Mouse (Mus musculus) thymus, postnatal 14 days (tissue): ENCODE measurements around the gene Fam169b.
A peak's percentile ranks its signal among the peaks of the same experiment; 100 is the strongest.

Experiments used
- DNase-seq: peaks from one replicate; pipeline ENCODE4 v3.0.0; 2021

Gene Fam169b

DNA sequence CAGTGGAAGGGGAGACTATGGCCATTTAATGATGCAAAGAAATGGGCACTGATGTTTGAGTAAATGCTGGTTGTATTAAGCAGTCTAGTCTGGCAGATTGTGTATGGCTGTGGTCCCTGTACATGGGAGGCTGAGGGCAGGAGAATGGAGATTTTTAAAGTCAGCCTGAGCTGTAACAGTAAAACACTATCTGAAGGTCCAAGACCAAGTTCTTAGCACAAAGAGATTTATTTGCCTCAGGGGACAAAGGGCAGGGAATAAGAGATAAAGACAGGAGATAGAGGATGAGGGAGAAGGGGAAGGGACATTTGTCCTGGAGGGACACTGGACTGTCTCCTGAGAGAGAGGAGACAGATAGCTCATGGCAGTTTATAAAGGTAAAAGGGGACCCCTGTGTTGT is at the start of gene Fam169b:
Gene Fam169b, plus strand, starts transcription at position 325 of the 400 bp plus-strand sequence.
- no peak for DNase-seq

DNA sequence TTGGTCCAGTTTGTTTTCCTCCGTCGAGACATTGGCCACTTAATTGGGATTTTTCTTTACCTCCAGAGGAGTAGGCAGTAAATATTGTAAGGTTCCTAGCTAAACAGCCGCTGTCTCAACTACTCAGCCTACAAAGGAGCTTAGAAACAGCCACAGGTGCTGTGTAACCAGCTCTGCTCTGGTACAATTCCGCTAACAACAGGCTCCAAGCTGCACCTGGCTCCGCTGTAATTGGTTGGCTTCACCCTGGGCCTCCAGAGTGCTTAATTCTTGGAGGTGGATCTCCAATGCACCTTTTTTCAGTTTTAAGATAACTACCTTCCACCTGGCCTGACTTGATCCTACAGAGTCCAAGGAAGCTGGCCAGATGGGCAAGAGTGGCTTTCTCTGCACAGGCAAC is 49.6 kb upstream of the Fam169b start:
- peak; percentile 74 for DNase-seq

DNA sequence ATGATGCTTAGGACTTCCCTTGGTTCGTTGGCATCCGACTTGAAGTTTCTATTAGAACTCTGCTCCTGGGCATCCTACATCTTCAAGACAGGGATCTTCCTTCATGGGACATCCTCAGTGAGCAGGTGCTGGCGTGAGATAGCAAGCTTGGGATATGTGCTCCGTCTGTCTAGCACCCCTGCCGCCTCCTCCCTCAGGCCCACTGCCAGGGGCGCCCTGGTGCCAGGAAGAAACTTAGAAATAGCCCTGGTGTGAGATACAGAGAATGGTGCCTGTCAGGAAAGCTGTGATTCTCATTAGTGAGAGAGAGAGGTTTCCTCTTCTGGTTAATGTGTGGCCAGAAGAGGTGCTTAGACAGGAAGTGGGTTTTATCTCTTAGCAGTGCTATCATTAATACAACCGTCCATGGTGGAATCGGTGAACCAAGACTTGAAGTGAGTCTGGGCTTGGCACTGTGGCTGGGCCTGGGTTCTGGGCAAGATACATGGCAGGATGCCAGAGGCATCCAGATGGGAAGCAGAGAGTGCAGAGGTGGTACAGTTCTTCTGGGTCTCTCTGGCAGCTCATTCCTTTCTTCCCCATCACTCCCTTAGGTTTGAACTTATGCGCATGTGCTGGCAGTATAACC is 48.1 kb upstream of the Fam169b start:
- DNase-seq, result no peak

DNA sequence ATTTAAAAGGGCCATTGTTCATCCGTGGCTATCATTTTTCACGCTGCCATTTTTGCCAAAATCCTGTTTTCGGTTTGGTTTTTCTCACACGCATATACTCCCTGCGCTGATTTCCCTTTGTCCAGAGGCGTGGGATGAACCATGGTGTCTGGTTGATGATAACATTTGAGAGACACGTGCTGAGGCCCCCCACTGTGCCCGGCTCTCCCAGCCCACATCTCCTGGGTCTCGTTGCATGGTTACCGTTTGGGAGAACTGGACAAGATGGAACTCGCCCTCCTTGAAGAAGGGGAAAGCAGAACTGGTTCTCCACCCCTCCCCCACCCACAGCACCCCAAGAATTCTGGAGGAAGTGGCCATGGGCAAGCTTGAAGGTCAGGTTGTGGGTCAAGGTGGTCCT is 46.6 kb upstream of the Fam169b start:
- DNase-seq, result no peak

DNA sequence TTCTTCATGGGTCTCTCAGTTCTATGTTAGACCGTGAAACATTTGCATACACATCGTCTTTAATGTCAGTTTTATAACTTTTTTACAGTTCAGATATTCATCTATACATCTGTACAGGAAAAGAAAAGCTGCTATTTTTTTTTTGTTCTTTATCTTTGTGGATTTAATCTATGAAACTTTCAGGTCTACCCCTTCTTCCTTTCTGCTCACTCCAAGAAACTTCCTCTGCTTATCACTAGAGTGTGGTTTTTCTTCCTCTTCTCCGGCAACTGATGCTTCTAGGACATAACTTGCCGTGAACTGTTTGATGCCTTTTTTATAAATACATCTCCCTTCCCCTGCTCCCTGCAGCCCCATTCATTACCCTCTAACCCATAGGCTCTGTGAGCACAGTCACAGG is 46.0 kb upstream of the Fam169b start:
- no peak for DNase-seq

DNA sequence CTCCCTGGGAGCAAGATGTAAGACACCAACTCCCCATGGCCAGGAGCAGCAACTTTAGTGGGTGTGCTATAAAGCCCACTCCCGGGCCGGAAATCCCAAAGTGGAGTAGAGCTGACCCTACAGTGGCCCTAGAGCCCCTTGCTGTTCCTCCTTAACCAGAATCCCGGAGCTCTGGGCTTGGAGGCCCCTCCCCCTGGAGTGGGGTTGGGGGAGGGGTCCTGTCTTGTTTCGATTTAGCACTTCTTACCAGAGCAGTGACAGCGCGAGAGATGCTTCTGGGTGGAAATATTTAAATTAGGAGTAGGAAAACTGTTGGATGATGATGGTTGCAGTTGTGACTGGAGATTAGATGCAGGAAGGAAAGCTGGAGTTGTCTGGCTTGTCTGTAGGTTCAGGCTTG is 45.1 kb upstream of the Fam169b start:
- DNase-seq, result no peak

DNA sequence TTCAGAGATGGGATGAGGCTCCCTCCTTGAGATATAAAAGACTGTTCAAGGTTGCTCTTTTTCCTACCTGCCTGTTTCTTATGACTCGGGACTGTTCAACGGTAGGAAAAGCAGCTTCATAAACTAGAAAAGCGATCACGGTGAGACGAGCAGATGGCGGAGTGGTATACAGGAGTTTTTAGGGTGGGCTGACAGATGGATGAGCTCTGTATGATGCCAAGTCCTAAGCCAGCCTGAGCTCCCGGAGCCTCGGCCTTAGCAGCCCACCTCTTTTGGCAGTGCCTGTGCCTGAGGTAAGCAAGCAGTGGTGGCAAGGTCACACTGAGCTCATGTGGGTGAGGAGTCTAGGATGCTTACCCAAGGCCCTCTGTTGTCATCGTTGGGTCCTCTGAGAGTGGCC is 42.8 kb upstream of the Fam169b start:
- no peak for DNase-seq

DNA sequence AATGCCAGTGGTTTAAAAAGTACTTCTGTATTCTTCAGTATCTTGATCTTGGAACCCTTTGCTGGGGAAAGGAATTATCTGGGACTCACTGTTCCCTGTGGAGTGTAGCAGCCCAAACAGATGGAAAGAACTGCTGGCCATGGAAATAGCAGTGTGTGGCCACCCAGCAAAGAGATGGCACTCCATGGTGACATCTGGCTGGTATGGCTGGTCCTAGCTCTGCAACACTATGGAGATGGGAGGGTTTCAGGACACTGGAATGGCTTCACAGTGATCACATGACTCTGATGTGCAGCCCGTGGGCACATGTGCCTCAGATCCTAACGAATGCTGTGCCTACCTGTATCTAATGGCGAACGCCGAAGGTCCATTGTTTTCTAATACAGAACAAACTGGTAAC is 41.1 kb upstream of the Fam169b start:
- DNase-seq, result no peak

DNA sequence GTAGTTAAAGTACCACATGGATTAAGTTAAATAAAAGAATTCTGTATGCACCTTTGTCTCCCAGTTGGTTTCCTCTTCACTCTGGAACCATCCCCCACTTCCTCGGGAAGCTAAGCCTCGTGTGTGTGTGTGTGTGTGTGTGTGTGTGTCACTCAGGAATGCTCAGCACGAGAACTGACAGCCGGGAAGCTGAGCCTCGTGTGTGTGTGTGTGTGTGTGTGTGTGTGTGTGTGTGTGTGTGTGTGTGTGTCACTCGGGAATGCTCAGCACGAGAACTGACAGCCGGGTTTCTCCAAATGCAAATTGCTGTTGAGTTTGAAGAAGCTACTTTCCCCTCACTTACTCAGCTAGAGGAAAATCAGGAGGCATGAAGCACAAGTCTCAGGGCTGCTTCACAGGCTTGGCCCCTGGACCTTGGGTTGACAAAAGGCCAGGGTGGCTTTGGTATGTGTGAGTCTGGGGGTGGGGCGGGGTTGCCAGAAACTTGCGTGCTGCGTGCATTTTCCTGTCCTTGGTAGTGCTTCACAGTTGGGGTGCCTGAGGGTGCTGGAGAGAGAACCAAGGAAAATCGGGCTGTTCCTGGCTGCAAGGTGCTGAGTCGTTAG is 39.9 kb upstream of the Fam169b start:
- DNase-seq, result no peak

DNA sequence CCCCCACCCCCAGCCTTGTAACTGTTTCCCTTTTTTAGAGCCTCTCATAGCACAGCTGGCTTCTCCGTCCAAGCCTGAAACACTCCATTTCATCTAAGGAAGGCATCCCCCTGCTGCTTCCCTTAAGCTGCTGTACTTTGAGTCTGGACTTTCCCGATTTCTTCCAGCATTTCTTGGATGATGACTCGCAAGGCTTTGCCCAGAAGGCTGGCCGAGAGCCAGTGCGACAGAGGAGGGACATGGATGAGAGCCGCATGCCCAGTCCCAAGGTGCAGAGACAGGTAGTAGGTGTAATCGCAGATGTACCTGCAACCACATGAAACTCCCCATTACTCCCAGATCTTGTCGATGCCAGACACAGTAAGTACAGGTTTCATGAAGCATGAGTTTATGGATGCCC is 36.8 kb upstream of the Fam169b start:
- no peak for DNase-seq

DNA sequence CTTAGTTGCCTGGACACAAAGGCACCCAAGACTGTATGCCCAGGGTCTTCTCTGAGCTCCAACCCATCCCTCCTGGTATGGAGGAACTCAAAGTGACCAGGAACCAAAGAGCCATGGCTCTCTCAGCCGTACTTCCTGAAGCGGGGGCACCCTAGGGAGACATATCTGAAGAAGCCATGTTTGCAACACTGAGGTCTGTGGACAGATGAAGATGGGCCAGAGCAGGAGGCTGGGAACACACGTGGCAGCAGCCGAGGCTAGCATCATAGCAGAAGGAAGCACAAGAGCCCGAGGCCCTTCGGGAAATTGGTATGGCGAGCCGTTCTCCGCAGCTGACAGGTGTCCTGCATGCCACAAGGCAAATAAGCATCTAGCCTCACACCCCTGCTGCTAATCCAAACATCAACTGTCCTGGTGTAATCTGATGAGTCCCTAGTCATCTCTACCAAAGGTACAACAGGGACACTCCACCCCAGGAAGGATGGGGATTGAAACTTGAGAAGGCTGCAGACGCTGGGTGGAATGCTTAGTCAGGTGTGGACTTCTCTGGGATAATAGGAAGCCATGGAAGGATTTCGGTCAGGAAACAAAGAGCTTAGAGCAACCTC is 34.3 kb upstream of the Fam169b start:
- no peak for DNase-seq

DNA sequence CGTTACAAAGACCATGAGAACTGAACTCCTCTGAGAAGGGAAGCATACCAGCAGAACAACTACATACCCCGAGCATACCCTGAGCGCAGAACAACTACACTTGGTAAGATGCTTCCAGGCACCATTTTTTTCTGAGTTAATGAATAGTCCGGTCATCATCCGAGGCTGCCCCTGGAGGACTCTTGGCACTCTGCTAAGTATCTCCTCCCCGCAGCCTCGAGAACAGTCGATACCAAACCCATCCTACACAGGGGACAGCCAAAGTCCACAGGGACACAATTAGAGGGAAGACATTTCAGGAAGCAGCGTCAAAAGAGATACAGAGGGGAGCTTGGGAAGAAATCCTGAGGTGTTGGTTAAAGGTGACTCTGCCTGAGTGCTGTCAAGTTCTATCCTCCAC is 32.4 kb upstream of the Fam169b start:
- no peak for DNase-seq

DNA sequence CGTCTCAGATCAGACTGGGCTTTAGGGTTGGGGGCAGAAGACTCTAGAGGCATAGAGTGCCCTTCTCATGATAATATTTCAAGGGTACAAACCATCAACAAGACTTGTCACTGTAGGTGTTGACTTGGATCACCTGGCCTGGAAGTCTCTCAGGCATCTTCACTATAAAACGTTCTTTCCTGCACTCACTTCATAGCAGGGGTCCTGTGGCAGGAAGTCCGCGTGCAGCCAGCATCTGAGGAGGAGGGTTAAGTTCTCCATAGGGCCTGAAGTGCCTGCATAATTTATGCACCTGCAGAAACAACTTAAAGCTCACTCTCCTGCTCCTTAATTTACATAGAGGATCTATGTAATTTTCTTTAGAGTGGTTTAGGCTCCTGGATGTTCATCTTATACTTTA is 28.0 kb upstream of the Fam169b start:
- DNase-seq, result no peak

DNA sequence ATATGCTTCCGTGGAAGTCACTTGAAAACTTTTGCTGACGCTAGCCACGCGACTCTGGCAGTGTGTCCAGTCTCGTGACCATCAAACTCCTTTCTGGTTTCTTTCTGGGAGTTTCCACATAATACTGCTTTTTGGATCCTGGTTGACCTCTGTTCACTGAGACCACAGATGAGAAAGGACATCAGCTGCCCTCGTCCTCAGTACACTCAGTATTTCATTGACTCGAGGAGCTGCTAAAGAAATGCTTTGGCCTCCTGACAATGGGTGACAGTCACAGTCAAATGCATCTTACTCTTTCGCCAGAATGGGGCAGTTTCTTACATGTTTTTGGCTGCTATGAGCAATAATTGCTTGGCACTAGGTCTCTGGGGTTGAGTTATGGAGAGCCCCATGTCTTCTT is 27.4 kb upstream of the Fam169b start:
- no peak for DNase-seq

DNA sequence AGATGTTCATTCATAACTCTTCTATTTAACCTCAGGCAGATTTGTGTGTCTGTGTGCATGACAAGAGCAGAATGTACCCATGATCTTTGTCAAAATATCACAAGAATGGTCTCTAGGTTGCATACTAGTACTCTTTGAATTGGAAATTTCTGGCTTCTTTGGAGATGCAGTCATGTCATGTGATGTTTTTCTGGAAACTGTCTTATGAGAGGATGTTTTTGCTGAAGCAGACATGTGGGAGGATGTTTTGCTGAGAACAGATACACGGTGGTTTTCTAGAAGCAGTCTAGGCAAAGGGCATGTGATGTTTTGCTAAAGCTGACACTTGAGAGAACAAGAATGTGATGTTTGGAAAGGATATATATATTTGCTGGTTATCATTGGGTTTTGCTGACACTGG is 23.2 kb upstream of the Fam169b start:
- DNase-seq, result no peak

DNA sequence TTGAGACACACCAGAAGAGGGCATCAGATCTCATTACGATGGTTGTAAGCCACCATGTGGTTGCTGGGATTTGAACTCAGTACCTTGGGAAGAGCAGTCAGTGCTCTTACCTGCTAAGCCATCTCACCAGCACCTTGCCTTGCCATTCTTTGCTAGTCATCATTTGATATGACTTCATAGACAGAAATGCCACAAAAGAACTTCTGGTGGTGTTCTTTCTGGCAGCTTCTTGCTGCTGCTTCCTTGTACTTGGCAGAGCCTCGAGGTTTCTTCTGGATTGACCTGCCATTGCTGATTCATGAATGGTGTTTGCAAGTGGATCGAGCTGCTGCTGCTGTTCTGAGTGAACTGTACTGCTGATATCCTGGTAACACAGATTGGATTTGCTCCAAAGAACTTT is 22.7 kb upstream of the Fam169b start:
- DNase-seq, result no peak

DNA sequence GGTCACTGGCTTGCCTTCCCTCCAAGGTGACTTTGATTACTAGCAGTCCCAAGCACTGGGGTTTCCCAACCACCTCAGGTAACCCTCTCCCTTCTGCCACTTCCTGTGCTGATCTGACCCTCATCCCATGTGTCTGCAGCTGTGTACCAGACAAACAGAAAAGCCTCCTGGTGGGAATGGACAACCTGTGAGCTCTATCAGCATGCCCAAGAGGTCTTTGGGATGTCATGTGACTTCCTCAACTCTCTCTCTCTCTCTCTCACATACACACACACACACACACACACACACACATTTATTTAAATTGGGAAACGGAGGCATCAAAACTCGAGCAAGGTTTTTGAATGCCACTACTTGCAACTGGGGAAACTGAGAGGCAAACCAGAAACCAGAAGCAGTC is 15.9 kb upstream of the Fam169b start:
- peak; percentile 12 for DNase-seq

DNA sequence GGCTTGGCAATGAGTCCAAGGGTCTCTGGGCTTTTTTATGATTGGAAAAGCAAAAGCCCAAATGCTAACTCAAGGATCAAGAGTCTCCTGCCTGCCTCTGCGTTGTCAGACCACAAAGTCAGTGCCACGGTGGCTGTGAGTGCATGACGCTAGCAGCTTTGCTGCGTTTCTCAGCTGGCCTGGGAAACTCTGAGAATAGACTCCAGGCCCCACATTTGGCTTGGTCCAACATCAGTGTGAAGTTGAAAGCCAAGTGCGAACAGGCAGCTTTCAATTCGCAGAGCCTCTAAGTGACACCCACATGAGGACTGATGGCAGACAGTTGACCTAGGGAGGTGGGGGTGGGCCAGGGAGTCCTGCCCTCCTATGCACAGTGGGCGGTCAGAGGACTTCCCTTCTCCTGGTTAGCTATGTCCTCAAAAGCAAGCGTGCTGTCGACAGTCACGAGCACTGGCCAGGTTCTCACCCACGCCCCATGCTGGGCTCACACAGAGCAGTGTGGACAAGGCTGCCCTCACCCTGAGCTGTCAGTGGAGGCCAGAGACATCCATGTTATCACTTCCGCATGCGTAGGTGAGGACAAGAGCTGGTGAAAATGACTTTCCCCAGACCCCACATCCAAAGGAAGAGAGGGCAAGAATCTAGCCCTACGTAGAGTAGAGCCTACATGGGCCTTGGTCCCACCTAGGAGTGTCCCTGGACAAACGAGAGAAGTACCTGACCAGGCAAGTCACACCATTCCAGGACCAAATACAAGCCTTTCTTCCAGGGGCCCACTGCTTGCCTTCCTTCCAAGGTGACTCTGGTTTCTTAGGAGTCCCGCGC is 15.1 kb upstream of the Fam169b start:
- DNase-seq, result no peak

DNA sequence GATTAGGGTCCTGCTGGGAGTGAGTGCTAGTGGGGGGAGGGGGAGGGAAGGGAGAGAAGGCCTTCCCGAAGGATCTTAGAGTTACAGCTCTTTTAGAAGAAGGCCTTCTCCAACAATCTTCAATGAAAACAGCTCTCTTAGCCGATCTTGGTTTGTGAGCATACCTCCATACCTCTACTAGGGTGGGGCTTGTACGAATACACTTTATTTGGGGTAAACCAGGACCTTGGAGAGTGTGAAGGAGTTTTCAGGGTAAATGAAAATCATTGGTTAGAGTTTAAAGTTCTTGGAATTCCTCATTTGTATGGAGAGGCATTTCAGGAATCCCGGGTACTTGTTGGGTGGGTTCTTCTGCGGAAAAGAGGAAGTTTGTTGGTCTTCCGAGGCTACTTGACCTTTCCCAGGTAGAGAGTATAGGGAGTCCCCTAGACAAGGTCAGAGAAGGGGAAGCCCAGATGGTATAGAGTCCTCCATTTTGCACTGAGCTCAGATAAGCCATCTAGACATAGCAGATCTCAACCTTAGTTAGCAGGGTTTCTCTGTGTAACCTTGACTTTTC is 14.0 kb upstream of the Fam169b start:
- no peak for DNase-seq

DNA sequence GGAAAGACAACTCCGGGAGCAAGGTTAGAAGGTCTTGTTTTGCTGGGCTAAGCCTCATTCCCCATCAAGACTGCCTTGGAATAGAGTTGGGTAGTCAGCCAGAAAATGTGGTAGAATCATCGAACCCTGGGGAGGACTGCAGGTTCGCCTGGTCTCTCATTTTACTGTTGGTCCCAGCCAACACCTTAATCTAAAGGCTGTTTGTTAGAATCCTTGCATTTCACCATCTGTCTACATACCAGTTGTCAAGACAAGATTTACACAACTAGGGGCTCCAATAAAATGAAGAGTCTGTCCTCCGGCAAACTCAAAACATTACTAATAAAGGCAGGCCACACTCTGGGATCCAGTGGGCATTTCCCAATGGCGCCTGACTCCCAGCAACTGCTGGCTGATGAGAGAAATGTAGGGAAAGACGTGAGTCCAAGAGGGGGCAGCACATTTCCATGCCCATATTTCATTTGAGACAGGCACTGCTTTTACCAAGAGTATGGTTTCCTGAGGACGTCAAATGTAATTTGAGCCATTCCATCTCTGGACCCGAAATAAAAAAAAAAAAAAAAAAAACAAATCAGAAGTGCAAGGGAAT is 10.9 kb upstream of the Fam169b start:
- DNase-seq, result no peak

DNA sequence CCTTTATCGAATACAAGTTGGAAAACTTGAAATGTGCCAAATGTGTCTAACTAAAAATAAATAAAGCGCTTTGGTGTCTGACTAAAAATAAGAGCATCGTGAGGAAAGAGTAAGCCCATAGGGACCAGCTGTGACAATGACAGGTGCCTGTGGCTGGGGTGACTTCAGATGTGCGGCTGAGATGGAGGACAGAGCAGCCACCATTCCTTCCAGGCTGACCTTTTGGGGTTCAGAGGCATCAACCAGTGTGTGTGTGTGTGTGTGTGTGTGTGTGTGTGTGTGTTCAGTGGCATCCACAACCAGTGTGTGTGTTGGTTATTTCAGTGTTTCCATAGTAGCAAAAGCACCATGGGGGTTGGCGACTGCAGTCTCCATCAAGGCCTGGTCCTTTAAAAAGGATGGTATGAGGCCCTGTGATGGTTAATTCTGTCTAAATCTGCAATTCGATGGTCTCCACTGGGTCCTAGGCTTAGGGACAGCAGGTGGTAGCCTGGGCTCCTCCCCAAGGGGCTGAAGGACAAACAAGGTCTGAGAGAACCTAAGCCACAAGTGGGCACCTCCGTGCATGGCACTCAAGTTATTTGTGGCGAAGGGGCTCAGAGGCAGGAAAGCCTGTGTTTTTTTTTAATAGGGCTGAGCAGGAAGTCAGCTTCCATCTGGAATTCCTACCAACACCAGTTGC is 10.2 kb upstream of the Fam169b start:
- DNase-seq, result no peak

DNA sequence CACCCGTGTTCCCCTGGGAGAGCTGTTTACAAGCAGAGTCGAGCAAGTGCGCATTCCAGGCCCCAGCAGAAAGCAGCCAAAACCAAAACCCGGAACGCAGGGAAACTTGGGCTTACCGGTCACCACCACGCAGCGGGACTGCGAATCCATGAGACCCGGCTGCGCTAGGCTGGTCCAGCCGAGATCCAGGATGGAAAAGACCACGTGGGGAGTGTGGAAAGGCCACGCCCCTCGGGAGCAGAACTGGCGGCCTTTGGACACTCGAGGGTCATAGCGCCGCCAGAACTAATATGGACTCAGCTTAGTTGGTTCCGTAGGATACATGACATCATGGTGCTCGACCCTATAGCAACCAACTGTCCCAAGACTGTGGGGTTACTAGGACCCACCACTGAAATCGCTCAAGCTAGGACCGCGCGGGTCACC is 9.6 kb upstream of the Fam169b start, which contains the start of gene Pgpep1l:
Gene Pgpep1l, minus strand, starts transcription at position 206 of the 426 bp plus-strand sequence.
- DNase-seq, result peak; percentile 56
